Mouse (Mus musculus): ENCODE measurements at regions not wholly inside any gene's neighbourhood (a gene's known extent, or its start where the extent isn't known, plus 50 kb on each side); places are given as distances from the start of the nearest gene placed in this dataset.

DNA sequence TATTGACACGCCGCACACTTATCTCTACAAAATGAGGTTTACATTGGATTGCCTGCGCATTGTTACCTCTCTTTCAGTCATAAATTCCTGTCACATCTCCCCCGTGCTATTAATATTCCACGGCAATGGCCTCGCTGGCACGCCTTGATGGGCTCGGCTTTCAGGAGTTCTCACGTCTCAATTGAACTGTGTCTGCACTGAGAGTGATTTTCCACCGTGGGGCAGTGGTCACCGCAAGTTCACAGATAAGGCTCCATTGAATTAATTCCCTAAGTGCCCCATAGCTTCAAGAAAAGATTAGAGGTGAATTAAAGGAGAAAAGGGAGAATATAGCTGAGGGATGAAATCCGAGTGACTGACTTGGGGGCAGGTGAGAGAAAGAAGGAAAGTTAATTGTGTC, 424.5 kb downstream of the Ajap1 start:
- Histone ChIP-seq H3K4me1 (ENCODE audit: control insufficient read depth, insufficient read depth, insufficient read length, low read length) (no peaks in the 10 kb centered on the region), H3K27ac (ENCODE audit: insufficient read depth, low read depth, low read length) (no peak overlapping the region), H3K36me3 (ENCODE audit: control insufficient read depth, insufficient read depth, low read length) (no peaks in the 10 kb centered on the region), H3K4me3 (ENCODE audit: low read depth, low read length) (no peak overlapping the region), H3K27me3 (ENCODE audit: control insufficient read depth, insufficient read depth, low read length) (no peaks in the 10 kb centered on the region)
- WGBS: 45% methylated on average over 12 of the region's 12 CpGs
- no peak for TF ChIP-seq CTCF (IDR thresholded peaks at IDR 0.05; ENCODE audit: extremely low read depth, insufficient read length, insufficient replicate concordance, low read depth, low read length)
- no peak for TF ChIP-seq POLR2A (IDR thresholded peaks at IDR 0.05; ENCODE audit: low read depth, low read length)

DNA sequence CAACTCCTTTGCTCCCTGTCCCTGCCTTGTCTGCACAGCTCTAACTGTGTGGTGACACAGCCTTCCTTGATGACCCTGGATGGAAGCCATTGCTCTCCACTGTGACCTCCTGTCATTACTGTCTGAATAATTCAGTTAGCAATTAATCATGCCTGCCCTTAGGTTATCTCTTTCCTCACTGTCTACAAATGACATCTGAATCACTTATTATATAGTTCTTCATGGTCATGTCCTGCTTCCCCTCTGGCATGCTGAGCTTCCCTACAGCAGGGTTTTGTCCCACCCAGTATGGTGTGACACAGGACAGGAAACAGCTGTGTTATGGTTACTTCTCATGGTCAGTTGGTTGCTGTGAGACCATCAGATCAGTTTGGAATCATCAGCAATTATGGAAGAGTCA, 458.9 kb downstream of the Ajap1 start:
- no peak overlapping the region for H3K4me3 ChIP-seq (ENCODE audit: low read depth, low read length)
- TF ChIP-seq POLR2A (IDR thresholded peaks at IDR 0.05; ENCODE audit: low read depth, low read length) (no peak), CTCF (IDR thresholded peaks at IDR 0.05; ENCODE audit: extremely low read depth, insufficient read length, insufficient replicate concordance, low read depth, low read length) (no peak)
- no peaks in the 10 kb centered on the region for H3K27me3 ChIP-seq (ENCODE audit: control insufficient read depth, insufficient read depth, low read length)
- H3K36me3 ChIP-seq (ENCODE audit: control insufficient read depth, insufficient read depth, low read length): no peaks in the 10 kb centered on the region
- H3K4me1 ChIP-seq (ENCODE audit: control insufficient read depth, insufficient read depth, insufficient read length, low read length): no peaks in the 10 kb centered on the region
- H3K27ac ChIP-seq (ENCODE audit: insufficient read depth, low read depth, low read length): no peak overlapping the region

- Histone ChIP-seq H3K27ac (ENCODE audit: insufficient read depth, low read depth, low read length) (no peak overlapping the region), H3K27me3 (ENCODE audit: control insufficient read depth, insufficient read depth, low read length) (no peaks in the 10 kb centered on the region), H3K4me1 (ENCODE audit: control insufficient read depth, insufficient read depth, insufficient read length, low read length) (no peaks in the 10 kb centered on the region), H3K4me3 (ENCODE audit: low read depth, low read length) (no peak overlapping the region), H3K36me3 (ENCODE audit: control insufficient read depth, insufficient read depth, low read length) (no peaks in the 10 kb centered on the region)
- TF ChIP-seq CTCF (IDR thresholded peaks at IDR 0.05; ENCODE audit: extremely low read depth, insufficient read length, insufficient replicate concordance, low read depth, low read length) (no peak), POLR2A (IDR thresholded peaks at IDR 0.05; ENCODE audit: low read depth, low read length) (no peak)
- WGBS: 75% methylated on average over 10 of the region's 10 CpGs
These were observed 463.4 kb downstream of the Ajap1 start for GRCm38 (mm10) chr4:153019211-153019610.

GRCm38 (mm10) chr4:153018138-153018921, 464.3 kb downstream of the Ajap1 start:
- Histone ChIP-seq H3K27ac (ENCODE audit: insufficient read depth, low read depth, low read length) (no peak overlapping the region), H3K4me1 (ENCODE audit: control insufficient read depth, insufficient read depth, insufficient read length, low read length) (no peaks in the 10 kb centered on the region), H3K4me3 (ENCODE audit: low read depth, low read length) (no peak overlapping the region), H3K27me3 (ENCODE audit: control insufficient read depth, insufficient read depth, low read length) (no peaks in the 10 kb centered on the region), H3K36me3 (ENCODE audit: control insufficient read depth, insufficient read depth, low read length) (no peaks in the 10 kb centered on the region)
- no peak for TF ChIP-seq CTCF (IDR thresholded peaks at IDR 0.05; ENCODE audit: extremely low read depth, insufficient read length, insufficient replicate concordance, low read depth, low read length)
- no peak for TF ChIP-seq POLR2A (IDR thresholded peaks at IDR 0.05; ENCODE audit: low read depth, low read length)
- 69% methylated on average over 28 of the region's 28 CpGs for WGBS

GRCm38 (mm10) chr4:153017816-153018137, 464.8 kb downstream of the Ajap1 start:
- 73% methylated on average over 2 of the region's 2 CpGs for WGBS
- no peaks in the 10 kb centered on the region for H3K4me1 ChIP-seq (ENCODE audit: control insufficient read depth, insufficient read depth, insufficient read length, low read length)

GRCm38 (mm10) chr4:153003338-153003737, 479.3 kb downstream of the Ajap1 start:
- no peaks in the 10 kb centered on the region for H3K36me3 ChIP-seq (ENCODE audit: control insufficient read depth, insufficient read depth, low read length)
- no peak for TF ChIP-seq POLR2A (IDR thresholded peaks at IDR 0.05; ENCODE audit: low read depth, low read length)
- TF ChIP-seq CTCF (IDR thresholded peaks at IDR 0.05; ENCODE audit: extremely low read depth, insufficient read length, insufficient replicate concordance, low read depth, low read length): no peak
- no peaks in the 10 kb centered on the region for H3K4me1 ChIP-seq (ENCODE audit: control insufficient read depth, insufficient read depth, insufficient read length, low read length)
- no peak overlapping the region for H3K4me3 ChIP-seq (ENCODE audit: low read depth, low read length)
- WGBS: 73% methylated on average over 3 of the region's 3 CpGs
- H3K27ac ChIP-seq (ENCODE audit: insufficient read depth, low read depth, low read length): no peak overlapping the region
- no peaks in the 10 kb centered on the region for H3K27me3 ChIP-seq (ENCODE audit: control insufficient read depth, insufficient read depth, low read length)

More at GRCm38 (mm10) chr4:153017816-153018137, 464.8 kb downstream of the Ajap1 start:
- H3K27ac ChIP-seq (ENCODE audit: insufficient read depth, low read depth, low read length): no peak overlapping the region
- no peaks in the 10 kb centered on the region for H3K27me3 ChIP-seq (ENCODE audit: control insufficient read depth, insufficient read depth, low read length)
- H3K4me3 ChIP-seq (ENCODE audit: low read depth, low read length): no peak overlapping the region
- H3K36me3 ChIP-seq (ENCODE audit: control insufficient read depth, insufficient read depth, low read length): no peaks in the 10 kb centered on the region
- no peak for TF ChIP-seq POLR2A (IDR thresholded peaks at IDR 0.05; ENCODE audit: low read depth, low read length)
- no peak for TF ChIP-seq CTCF (IDR thresholded peaks at IDR 0.05; ENCODE audit: extremely low read depth, insufficient read length, insufficient replicate concordance, low read depth, low read length)

- 77% methylated on average over 4 of the region's 4 CpGs for WGBS
- H3K4me1 ChIP-seq (ENCODE audit: control insufficient read depth, insufficient read depth, insufficient read length, low read length): no peaks in the 10 kb centered on the region
- H3K36me3 ChIP-seq (ENCODE audit: control insufficient read depth, insufficient read depth, low read length): no peaks in the 10 kb centered on the region
- H3K27ac ChIP-seq (ENCODE audit: insufficient read depth, low read depth, low read length): no peak overlapping the region
- no peaks in the 10 kb centered on the region for H3K27me3 ChIP-seq (ENCODE audit: control insufficient read depth, insufficient read depth, low read length)
- H3K4me3 ChIP-seq (ENCODE audit: low read depth, low read length): no peak overlapping the region
- TF ChIP-seq CTCF (IDR thresholded peaks at IDR 0.05; ENCODE audit: extremely low read depth, insufficient read length, insufficient replicate concordance, low read depth, low read length) (no peak), POLR2A (IDR thresholded peaks at IDR 0.05; ENCODE audit: low read depth, low read length) (no peak)
These were observed 480.1 kb downstream of the Ajap1 start for GRCm38 (mm10) chr4:153002516-153002915.
